Mouse (Mus musculus) embryo, embryonic 11.5 days (tissue): ENCODE results near the gene Ccdc40.
A peak's percentile ranks its signal among the peaks of the same experiment; 100 is the strongest.

Experiments
- DNase-seq: peaks from one replicate; pipeline ENCODE4 v3.0.0-alpha.2; 2012; ENCODE audit warnings: low read depth, low spot score

The Ccdc40 gene

GRCm38 (mm10) chr11:119228091-119228781, at the start of gene Ccdc40, which contains the start of gene Tbc1d16:
Gene Ccdc40, plus strand, starts transcription at chr11:119228572.
Gene Tbc1d16, minus strand, starts transcription at chr11:119228499.
- DNase-seq, result peak; percentile 65

GRCm38 (mm10) chr11:119180824-119181582, 47.4 kb upstream of the Ccdc40 start:
- no peak for DNase-seq

GRCm38 (mm10) chr11:119181861-119182395, 46.4 kb upstream of the Ccdc40 start:
- no peak for DNase-seq

- DNase-seq, result no peak
Observed at GRCm38 (mm10) chr11:119183684-119184310, 44.6 kb upstream of the Ccdc40 start.

GRCm38 (mm10) chr11:119186381-119186780, 42.0 kb upstream of the Ccdc40 start:
- DNase-seq, result no peak

- DNase-seq, result peak; percentile 52
Observed at GRCm38 (mm10) chr11:119186989-119187799, 41.2 kb upstream of the Ccdc40 start.

GRCm38 (mm10) chr11:119187800-119188197, 40.6 kb upstream of the Ccdc40 start:
- no peak for DNase-seq

GRCm38 (mm10) chr11:119188389-119188788, 40.0 kb upstream of the Ccdc40 start:
- DNase-seq, result no peak

GRCm38 (mm10) chr11:119189319-119189718, 39.1 kb upstream of the Ccdc40 start:
- DNase-seq, result no peak

GRCm38 (mm10) chr11:119190498-119190897, 37.9 kb upstream of the Ccdc40 start:
- DNase-seq, result peak; percentile 54

GRCm38 (mm10) chr11:119191606-119192081, 36.7 kb upstream of the Ccdc40 start:
- no peak for DNase-seq

GRCm38 (mm10) chr11:119192176-119192575, 36.2 kb upstream of the Ccdc40 start:
- DNase-seq, result no peak

GRCm38 (mm10) chr11:119192605-119193004, 35.8 kb upstream of the Ccdc40 start:
- DNase-seq, result no peak

GRCm38 (mm10) chr11:119197618-119198563, 30.5 kb upstream of the Ccdc40 start:
- no peak for DNase-seq

GRCm38 (mm10) chr11:119198564-119199232, 29.7 kb upstream of the Ccdc40 start:
- DNase-seq, result no peak

- DNase-seq, result no peak
Observed at GRCm38 (mm10) chr11:119199233-119199601, 29.2 kb upstream of the Ccdc40 start.

GRCm38 (mm10) chr11:119203423-119203822, 24.9 kb upstream of the Ccdc40 start:
- no peak for DNase-seq

GRCm38 (mm10) chr11:119205738-119206137, 22.6 kb upstream of the Ccdc40 start:
- DNase-seq, result no peak

- DNase-seq, result peak; percentile 40
Observed at GRCm38 (mm10) chr11:119206562-119206961, 21.8 kb upstream of the Ccdc40 start.
